Mouse (Mus musculus) neural tube, embryonic 12.5 days (tissue): ENCODE data around the gene Gm5861. TPM values are rescaled to one million over a fixed set of nuclear protein-coding genes. Genes with fewer than 3 reads are reported as not detected.
"Not testable (repeated sequence)": the region's sequence is repeated elsewhere in the genome, so short reads cannot be mapped to it uniquely, and the experiment has no call there.

ENCODE experiments used
- ATAC-seq: fragments of 200-750 bp; cut with Nextera tagmentation; 2 replicates; pipeline ENCODE4 v1.8.0; 2017; ENCODE audit warnings: low read depth, mild to moderate bottlenecking, moderate TSS enrichment, moderate library complexity; ENCODE audit not compliant: low FRiP score
- H3K27ac ChIP-seq: fragments of 300-500 bp; sonication (generic); 2 replicates; pipeline ENCODE4 v1.5.1; 2016
- H3K27me3 ChIP-seq: fragments of 300-500 bp; sonication (generic); replicated peaks from 2 replicates; pipeline ENCODE4 v1.6.1; 2016; ENCODE audit warnings: mild to moderate bottlenecking
- H3K36me3 ChIP-seq: fragments of 300-500 bp; sonication (generic); 2 replicates; pipeline ENCODE4 v1.6.1; 2016; ENCODE audit warnings: mild to moderate bottlenecking
- H3K4me1 ChIP-seq: fragments of 300-500 bp; sonication (generic); 2 replicates; pipeline ENCODE4 v1.6.1; 2016
- H3K4me2 ChIP-seq: fragments of 300-500 bp; sonication (generic); replicated peaks from 2 replicates; pipeline ENCODE4 v1.6.1; 2016; ENCODE audit warnings: mild to moderate bottlenecking
- H3K4me3 ChIP-seq: fragments of 300-500 bp; sonication (generic); 2 replicates; pipeline ENCODE4 v1.5.1; 2016
- H3K9ac ChIP-seq: fragments of 300-500 bp; sonication (generic); 2 replicates; pipeline ENCODE4 v1.6.1; 2016; ENCODE audit warnings: mild to moderate bottlenecking
- H3K9me3 ChIP-seq: fragments of 300-500 bp; sonication (generic); 2 replicates; pipeline ENCODE4 v1.6.1; 2016; ENCODE audit warnings: mild to moderate bottlenecking
- WGBS: fragments of 180-500 bp; shearing (Covaris S2); methylation state at CpG from one replicate; pipeline ENCODE4 v1.1.7; 2016; 5-methylcytosine and 5-hydroxymethylcytosine counted together
- polyA plus RNA-seq: library from polyadenylated mRNA; unstranded; fragments of >200 nt; fragmentation: Nextera tagmentation; extraction: Ambion mirVana; gene quantifications from 2 replicates; pipeline ENCODE4 v1.2.1, GENCODE M21; 2016

The Gm5861 gene
- polyA plus RNA-seq = not detected in 2 replicates

- not testable (repeated sequence) for ATAC-seq
- 66% methylated on average over 3 of the region's 3 CpGs for WGBS
These were observed at the start of gene Gm5861 for GRCm38 (mm10) chr5:11182772-11183171. TSS of gene Gm5861 (plus strand) at chr5:11183072.

GRCm38 (mm10) chr5:11138031-11138430 lies 44.8 kb upstream of the Gm5861 start:
- not testable (repeated sequence) for H3K36me3 ChIP-seq, H3K4me3 ChIP-seq, H3K27ac ChIP-seq, ATAC-seq, H3K4me2 ChIP-seq, H3K9me3 ChIP-seq, H3K27me3 ChIP-seq, H3K9ac ChIP-seq, H3K4me1 ChIP-seq
- 93% methylated on average over 12 of the region's 12 CpGs for WGBS

More at GRCm38 (mm10) chr5:11182772-11183171, at the start of gene Gm5861:
- not testable (repeated sequence) for H3K4me3 ChIP-seq, H3K36me3 ChIP-seq, H3K27me3 ChIP-seq, H3K4me1 ChIP-seq, H3K9ac ChIP-seq, H3K4me2 ChIP-seq, H3K9me3 ChIP-seq, H3K27ac ChIP-seq

Other genes with a start within 250 kb of the Gm5861 start
- gene Gm8871, start 235.3 kb upstream of the Gm5861 start, polyA plus RNA-seq = not detected in 2 replicates
- not detected in 2 replicates for gene Gm8857, start 235.3 kb upstream of the Gm5861 start, polyA plus RNA-seq
- gene Gm8879, start 55.4 kb upstream of the Gm5861 start, polyA plus RNA-seq = 0.24 and 0.55 TPM in 2 replicates
- gene Gm8890, start 73.0 kb downstream of the Gm5861 start, polyA plus RNA-seq = 0.42 TPM in 1 of 2 replicates, not detected in the other
- not detected in 2 replicates for gene Speer1, start 158.4 kb downstream of the Gm5861 start, polyA plus RNA-seq
- gene Gm8897, start 233.3 kb downstream of the Gm5861 start, polyA plus RNA-seq = not detected in 2 replicates